Mouse (Mus musculus): ENCODE measurements around the gene Fads6. TPM values are rescaled to one million over a fixed set of nuclear protein-coding genes. Genes with fewer than 3 reads are reported as not detected.

Gene Fads6
- polyA plus RNA-seq (2012; rRNA removed; ENCODE audit: low replicate concordance), result 1.9 and 3.5 TPM in 2 replicates

DNA sequence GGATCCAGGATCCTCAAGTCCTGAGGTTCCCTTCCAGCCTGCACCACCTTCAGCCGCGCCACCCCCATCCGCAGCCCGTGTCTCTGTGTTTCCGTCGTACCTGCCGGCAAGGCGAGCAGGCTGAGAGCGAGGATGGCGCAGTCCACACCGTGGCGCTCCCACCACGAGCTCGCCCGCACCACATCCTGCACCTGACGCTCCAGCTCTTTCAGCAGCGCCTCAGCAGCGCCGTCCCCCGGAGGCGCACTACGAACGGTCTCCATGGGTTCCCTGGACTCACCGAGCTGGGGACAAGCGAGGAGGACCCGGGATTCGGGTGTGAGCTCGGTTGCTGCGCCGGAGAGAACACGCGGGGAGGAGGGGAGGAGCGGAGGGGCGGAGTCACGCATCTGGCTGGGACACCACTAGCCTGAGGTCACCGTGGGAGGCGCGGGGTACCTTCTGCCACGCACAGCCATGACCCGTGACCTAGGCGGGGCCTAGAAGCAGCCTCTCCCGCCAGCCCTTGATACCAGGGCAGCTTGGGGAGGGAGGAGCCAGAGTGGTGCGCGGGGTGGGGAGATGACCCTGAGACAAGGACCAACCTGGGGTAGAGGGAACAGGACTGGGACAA is at the start of gene Fads6:
Gene Fads6 (minus strand): TSS at position 450 of the 613 bp plus-strand sequence.

GRCm38 (mm10) chr11:115334531-115334930 is 37.1 kb upstream of the Fads6 start, which contains the start of gene Otop3:
TSS of gene Otop3 (plus strand) at chr11:115334731.

GRCm38 (mm10) chr11:115321906-115322693 is 24.6 kb upstream of the Fads6 start, which contains the start of gene Ush1g:
TSS of gene Ush1g (minus strand) at chr11:115322041.

DNA sequence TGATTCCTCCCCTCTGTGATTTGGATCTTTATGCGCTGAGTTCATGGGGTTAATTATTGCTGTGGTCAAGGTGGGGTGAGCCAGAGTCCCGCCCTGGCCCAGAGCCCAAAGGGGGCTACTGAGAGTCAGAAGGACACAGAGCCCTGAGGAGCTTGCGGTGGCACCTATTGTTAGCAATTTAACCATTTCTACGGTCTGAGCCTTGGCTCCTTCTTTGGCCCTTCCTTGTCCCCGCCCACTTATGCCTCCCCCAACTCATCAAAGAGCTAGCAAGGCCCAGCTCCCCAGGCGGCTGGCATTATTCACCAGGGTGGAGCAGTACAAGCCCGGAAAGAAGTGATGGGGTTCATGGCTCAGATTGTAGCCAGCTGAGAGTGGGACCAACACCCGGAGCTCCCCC is 9.4 kb upstream of the Fads6 start, which contains the start of gene Otop2:
Gene Otop2 (plus strand): TSS at position 301 of the 400 bp plus-strand sequence.

GRCm38 (mm10) chr11:115276780-115277603 is 20.5 kb downstream of the Fads6 start, which contains the start of gene Fdxr:
TSS of gene Fdxr (minus strand) at chr11:115277050.

DNA sequence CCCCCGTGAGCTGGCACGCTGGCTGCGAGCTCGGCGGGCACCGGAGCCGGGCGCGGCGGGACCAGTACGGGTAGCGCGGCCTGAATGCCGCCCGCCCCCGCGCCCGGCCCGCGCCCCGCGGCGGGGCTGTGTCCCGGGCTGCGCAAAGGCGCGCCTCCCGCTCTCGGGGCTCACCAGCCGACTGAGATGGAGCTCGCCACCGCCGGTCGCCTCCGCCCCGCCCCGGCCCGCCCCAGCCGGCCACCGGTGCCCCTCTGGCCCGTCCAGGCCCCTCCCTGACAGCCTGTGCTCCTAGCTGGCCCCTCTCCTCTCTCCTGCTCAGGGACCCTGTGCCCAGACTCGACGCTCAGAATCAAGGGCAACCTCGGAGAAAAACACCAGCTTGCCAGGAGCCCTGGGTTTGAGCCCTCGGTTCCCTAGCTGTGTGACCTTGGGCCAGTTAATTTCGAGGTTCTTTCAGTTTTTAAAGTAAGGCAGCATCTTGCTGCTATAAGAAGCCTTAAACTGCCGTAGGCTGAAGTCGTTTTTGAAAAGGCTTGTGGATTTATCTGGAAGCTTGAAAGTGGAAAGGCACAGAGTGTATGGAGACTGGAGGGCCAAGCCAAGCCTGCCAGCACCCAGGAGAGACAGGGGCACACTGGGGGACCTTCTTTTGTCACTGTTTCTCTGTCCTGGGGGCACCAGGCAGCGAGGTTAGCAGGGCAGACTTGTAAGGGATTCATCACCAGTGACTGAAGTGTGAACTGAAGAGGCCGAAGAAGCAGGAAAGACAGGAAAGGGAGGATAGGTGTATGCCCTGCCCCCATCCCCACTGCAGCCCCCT is 30.2 kb downstream of the Fads6 start, which contains the start of gene Grin2c:
Gene Grin2c (minus strand): TSS at position 183 of the 823 bp plus-strand sequence.

Other genes starting within 250 kb of the Fads6 start
- 72.6 and 85.8 TPM in 2 replicates for gene Cd300ld3, start 249.3 kb downstream of the Fads6 start, polyA plus RNA-seq (2012; rRNA removed; ENCODE audit: low replicate concordance)
- 0.20 and 0.30 TPM in 2 replicates for gene Cd300e, start 235.5 kb downstream of the Fads6 start, polyA plus RNA-seq (2012; rRNA removed; ENCODE audit: low replicate concordance)
- 0.99 and 1.1 TPM in 2 replicates for gene Rab37, start 206.2 kb downstream of the Fads6 start, polyA plus RNA-seq (2012; rRNA removed; ENCODE audit: low replicate concordance)
- 0.75 and 6.3 TPM in 2 replicates for gene Cd300lf, start 163.7 kb downstream of the Fads6 start, polyA plus RNA-seq (2012; rRNA removed; ENCODE audit: low replicate concordance)
- 12.4 and 42.5 TPM in 2 replicates for gene Slc9a3r1, start 134.3 kb downstream of the Fads6 start, polyA plus RNA-seq (2012; rRNA removed; ENCODE audit: low replicate concordance)
- 20.1 and 31.2 TPM in 2 replicates for gene Tmem104, start 110.2 kb downstream of the Fads6 start, polyA plus RNA-seq (2012; rRNA removed; ENCODE audit: low replicate concordance)
- gene Nat9, start 109.8 kb downstream of the Fads6 start, polyA plus RNA-seq (2012; rRNA removed; ENCODE audit: low replicate concordance), result 21.8 and 40.5 TPM in 2 replicates
- 0.12 TPM in 1 of 2 replicates, not detected in the other for gene Grin2c, start 30.4 kb downstream of the Fads6 start, polyA plus RNA-seq (2012; rRNA removed; ENCODE audit: low replicate concordance)
- 16.6 and 17.8 TPM in 2 replicates for gene Fdxr, start 20.6 kb downstream of the Fads6 start, polyA plus RNA-seq (2012; rRNA removed; ENCODE audit: low replicate concordance)
- not detected in 2 replicates for gene Otop2, start 9.5 kb upstream of the Fads6 start, polyA plus RNA-seq (2012; rRNA removed; ENCODE audit: low replicate concordance)
- 0.04 TPM in 1 of 2 replicates, not detected in the other for gene Ush1g, start 24.4 kb upstream of the Fads6 start, polyA plus RNA-seq (2012; rRNA removed; ENCODE audit: low replicate concordance)
- 0.12 TPM in 1 of 2 replicates, not detected in the other for gene Otop3, start 37.1 kb upstream of the Fads6 start, polyA plus RNA-seq (2012; rRNA removed; ENCODE audit: low replicate concordance)
- 14.8 and 23.9 TPM in 2 replicates for gene Hid1, start 70.1 kb upstream of the Fads6 start, polyA plus RNA-seq (2012; rRNA removed; ENCODE audit: low replicate concordance)
- gene Cdr2l, start 84.3 kb upstream of the Fads6 start, polyA plus RNA-seq (2012; rRNA removed; ENCODE audit: low replicate concordance), result 16.6 and 43.4 TPM in 2 replicates
- 79.4 and 110 TPM in 2 replicates for gene Mrpl58, start 106.1 kb upstream of the Fads6 start, polyA plus RNA-seq (2012; rRNA removed; ENCODE audit: low replicate concordance)
- 141 and 187 TPM in 2 replicates for gene Atp5h, start 122.3 kb upstream of the Fads6 start, polyA plus RNA-seq (2012; rRNA removed; ENCODE audit: low replicate concordance)
- 39.0 and 44.5 TPM in 2 replicates for gene Kctd2, start 122.5 kb upstream of the Fads6 start, polyA plus RNA-seq (2012; rRNA removed; ENCODE audit: low replicate concordance)
- gene Trim80, start 142.9 kb upstream of the Fads6 start, polyA plus RNA-seq (2012; rRNA removed; ENCODE audit: low replicate concordance), result 0.09 and 0.72 TPM in 2 replicates
- 0.06 and 0.07 TPM in 2 replicates for gene Slc16a5, start 164.8 kb upstream of the Fads6 start, polyA plus RNA-seq (2012; rRNA removed; ENCODE audit: low replicate concordance)
- 6.1 and 10.5 TPM in 2 replicates for gene Armc7, start 178.0 kb upstream of the Fads6 start, polyA plus RNA-seq (2012; rRNA removed; ENCODE audit: low replicate concordance)
- 56.8 and 74.4 TPM in 2 replicates for gene Nt5c, start 194.2 kb upstream of the Fads6 start, polyA plus RNA-seq (2012; rRNA removed; ENCODE audit: low replicate concordance)
- 150 and 187 TPM in 2 replicates for gene Jpt1, start 216.7 kb upstream of the Fads6 start, polyA plus RNA-seq (2012; rRNA removed; ENCODE audit: low replicate concordance)
- 69.6 and 81.1 TPM in 2 replicates for gene Sumo2, start 238.6 kb upstream of the Fads6 start, polyA plus RNA-seq (2012; rRNA removed; ENCODE audit: low replicate concordance)

Data from subcutaneous adipose tissue, adult 2 months (tissue).